Mouse (Mus musculus): ENCODE measurements at regions not wholly inside any gene's neighbourhood (a gene's known extent, or its start where the extent isn't known, plus 50 kb on each side); places are given as distances from the start of the nearest gene placed in this dataset.

DNA sequence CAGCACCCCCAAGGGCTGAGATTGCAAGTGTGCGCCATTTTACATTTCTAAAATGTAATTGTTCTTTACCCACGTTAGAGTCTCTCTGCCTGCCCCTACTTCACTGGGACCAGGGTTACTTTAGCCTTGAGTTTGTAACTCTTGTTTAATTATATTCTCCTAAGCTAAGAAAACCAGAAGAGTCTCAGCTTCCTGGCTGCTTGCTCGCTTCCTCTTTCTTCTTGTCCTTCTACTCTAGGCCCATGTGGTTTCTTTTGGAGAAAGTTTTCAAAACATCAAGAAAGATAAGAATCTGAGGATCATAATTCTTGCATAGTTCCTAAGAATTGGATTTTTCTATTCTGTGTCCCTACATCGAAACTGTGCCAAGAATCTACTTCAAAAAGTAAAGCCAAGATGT, 228.6 kb downstream of the Tmsb4x start:
- Histone ChIP-seq H3K4me3 (replicated peaks; ENCODE audit: low read length) (no peak overlapping the region), H3K27ac (replicated peaks; ENCODE audit: low read depth, low read length) (no peak overlapping the region), H3K27me3 (ENCODE audit: control insufficient read depth, insufficient read depth, low read length) (no peaks in the 10 kb centered on the region), H3K9ac (ENCODE audit: low read depth, low read length, severe bottlenecking) (no peak overlapping the region), H3K4me2 (replicated peaks; ENCODE audit: low read depth, low read length, severe bottlenecking) (no peak overlapping the region), H3K36me3 (ENCODE audit: control insufficient read depth, insufficient read depth, low read length) (no peaks in the 10 kb centered on the region), H3K9me3 (ENCODE audit: control insufficient read depth, low read length) (no peaks in the 10 kb centered on the region), H3K4me1 (ENCODE audit: control insufficient read depth, insufficient read depth, low read length) (no peaks in the 10 kb centered on the region)
- WGBS = 85% methylated on average over 4 of the region's 4 CpGs
- DNase-seq (ENCODE audit: low spot score) (no peak), ATAC-seq (ENCODE audit: low FRiP score, low read depth) (no peak)
- no peak for TF ChIP-seq POLR2A (IDR thresholded peaks at IDR 0.05; ENCODE audit: borderline replicate concordance, extremely low read depth, insufficient read depth, insufficient read length)

DNA sequence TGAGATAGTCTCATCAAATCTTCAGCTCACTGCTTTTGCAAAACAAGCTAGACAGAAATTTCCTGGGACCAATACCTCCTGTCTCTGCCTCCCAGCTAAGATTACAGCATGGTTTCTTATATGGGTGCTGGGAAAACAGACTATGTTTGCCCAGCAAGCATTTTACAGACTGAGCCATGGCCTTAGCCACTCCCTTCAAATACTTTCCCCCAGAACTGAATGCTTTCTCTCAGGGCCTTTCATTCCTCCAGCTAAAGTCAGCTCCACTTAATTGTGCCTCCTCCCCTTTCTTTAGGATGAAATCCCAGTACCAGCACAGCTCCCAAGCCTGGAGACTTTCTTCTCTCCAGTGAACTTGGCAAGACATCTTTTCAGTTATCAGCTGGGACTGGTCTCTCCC, 232.1 kb downstream of the Tmsb4x start:
- Histone ChIP-seq H3K27ac (replicated peaks; ENCODE audit: low read depth, low read length) (no peak overlapping the region), H3K27me3 (ENCODE audit: control insufficient read depth, insufficient read depth, low read length) (no peaks in the 10 kb centered on the region), H3K4me3 (replicated peaks; ENCODE audit: low read length) (no peak overlapping the region), H3K4me2 (replicated peaks; ENCODE audit: low read depth, low read length, severe bottlenecking) (no peak overlapping the region), H3K36me3 (ENCODE audit: control insufficient read depth, insufficient read depth, low read length) (no peaks in the 10 kb centered on the region), H3K9me3 (ENCODE audit: control insufficient read depth, low read length) (no peaks in the 10 kb centered on the region), H3K9ac (ENCODE audit: low read depth, low read length, severe bottlenecking) (no peak overlapping the region), H3K4me1 (ENCODE audit: control insufficient read depth, insufficient read depth, low read length) (no peaks in the 10 kb centered on the region)
- no peak for TF ChIP-seq POLR2A (IDR thresholded peaks at IDR 0.05; ENCODE audit: borderline replicate concordance, extremely low read depth, insufficient read depth, insufficient read length)
- ATAC-seq (ENCODE audit: low FRiP score, low read depth) = no peak
- DNase-seq (ENCODE audit: low spot score) = no peak

DNA sequence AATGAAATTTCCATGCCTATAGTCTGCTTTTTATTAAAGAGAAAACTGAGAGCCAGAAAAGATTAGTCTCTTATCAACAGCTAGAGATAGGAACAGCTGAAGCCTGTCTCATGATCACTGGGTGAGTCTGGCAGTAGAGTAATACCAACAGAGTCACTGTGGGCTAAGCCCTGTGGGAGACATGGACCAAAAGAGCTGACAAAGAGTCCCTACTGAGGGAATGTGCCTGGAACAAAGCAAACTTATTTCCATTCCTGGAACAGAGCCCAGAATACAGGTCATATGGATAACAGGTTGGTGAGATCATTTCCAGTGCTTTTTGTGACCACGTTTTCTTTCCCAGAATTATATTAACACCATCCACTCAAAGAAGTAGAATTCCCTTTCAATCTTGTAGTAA, 237.4 kb downstream of the Tmsb4x start:
- WGBS = 24% methylated on average over 1 of the region's 1 CpGs
- Histone ChIP-seq H3K4me3 (replicated peaks; ENCODE audit: low read length) (no peak overlapping the region), H3K27me3 (ENCODE audit: control insufficient read depth, insufficient read depth, low read length) (no peaks in the 10 kb centered on the region), H3K27ac (replicated peaks; ENCODE audit: low read depth, low read length) (0 out of 2 replicates have a peak overlapping the region, but pooled peaks have one; percentile 26), H3K9me3 (ENCODE audit: control insufficient read depth, low read length) (no peaks in the 10 kb centered on the region), H3K4me2 (replicated peaks; ENCODE audit: low read depth, low read length, severe bottlenecking) (no peak overlapping the region), H3K9ac (ENCODE audit: low read depth, low read length, severe bottlenecking) (no peak overlapping the region), H3K4me1 (ENCODE audit: control insufficient read depth, insufficient read depth, low read length) (no peaks in the 10 kb centered on the region), H3K36me3 (ENCODE audit: control insufficient read depth, insufficient read depth, low read length) (no peaks in the 10 kb centered on the region)
- TF ChIP-seq POLR2A (IDR thresholded peaks at IDR 0.05; ENCODE audit: borderline replicate concordance, extremely low read depth, insufficient read depth, insufficient read length) = no peak
- ATAC-seq (ENCODE audit: low FRiP score, low read depth) (peak; percentile 83), DNase-seq (ENCODE audit: low spot score) (peak; percentile 76)

DNA sequence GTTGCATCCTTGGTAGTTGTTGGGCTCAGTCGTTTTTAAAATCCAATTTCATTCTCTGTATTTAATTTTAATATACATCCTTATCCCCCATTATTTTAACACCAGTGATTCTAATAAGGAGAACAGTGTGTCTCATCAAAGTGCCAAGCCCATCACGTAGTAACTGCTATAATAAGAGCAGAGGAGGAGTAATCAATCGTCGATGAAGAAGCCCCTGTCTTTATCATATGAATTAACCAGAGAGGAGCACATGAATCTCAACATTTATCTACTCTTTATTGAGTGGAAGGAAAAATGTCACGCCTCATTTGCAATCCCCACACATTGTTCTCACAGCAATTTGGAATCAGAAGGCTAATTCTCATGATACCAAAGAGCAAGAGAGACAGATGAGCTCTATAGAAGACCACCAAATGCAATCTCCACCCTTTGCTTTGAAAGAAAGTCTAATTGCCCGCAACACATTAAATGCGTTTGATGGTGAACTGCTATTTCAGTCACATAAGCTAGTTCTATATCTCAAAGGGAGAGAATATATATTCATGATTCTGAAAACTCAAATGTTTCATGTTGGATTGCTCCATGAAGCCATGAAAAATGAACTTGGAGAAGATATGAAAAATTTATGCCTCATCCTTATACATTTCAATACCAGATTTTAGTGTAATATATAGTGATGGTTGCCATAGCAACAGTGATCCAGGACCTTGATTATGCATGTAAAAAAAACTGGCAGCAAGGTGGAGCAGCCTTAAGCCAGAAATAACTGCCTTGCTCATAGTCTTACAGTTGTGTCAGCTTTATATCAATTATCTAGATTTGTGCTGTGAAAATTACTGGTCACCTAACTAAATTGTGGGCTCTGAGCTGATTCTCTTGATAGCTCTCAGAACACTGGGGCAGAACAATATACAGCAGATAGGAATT, 244.2 kb downstream of the Tmsb4x start:
- H3K36me3 ChIP-seq (ENCODE audit: control insufficient read depth, insufficient read depth, low read length) = no peaks in the 10 kb centered on the region
- H3K27me3 ChIP-seq (ENCODE audit: control insufficient read depth, insufficient read depth, low read length) = no peaks in the 10 kb centered on the region
- 78% methylated on average over 7 of the region's 7 CpGs for WGBS
- no peak overlapping the region for H3K4me3 ChIP-seq (replicated peaks; ENCODE audit: low read length)
- no peaks in the 10 kb centered on the region for H3K9me3 ChIP-seq (ENCODE audit: control insufficient read depth, low read length)
- ATAC-seq (ENCODE audit: low FRiP score, low read depth) (no peak), DNase-seq (ENCODE audit: low spot score) (no peak)
- TF ChIP-seq POLR2A (IDR thresholded peaks at IDR 0.05; ENCODE audit: borderline replicate concordance, extremely low read depth, insufficient read depth, insufficient read length) = no peak
- H3K9ac ChIP-seq (ENCODE audit: low read depth, low read length, severe bottlenecking) = no peak overlapping the region
- H3K4me1 ChIP-seq (ENCODE audit: control insufficient read depth, insufficient read depth, low read length) = no peaks in the 10 kb centered on the region
- H3K27ac ChIP-seq (replicated peaks; ENCODE audit: low read depth, low read length) = no peak overlapping the region
- no peak overlapping the region for H3K4me2 ChIP-seq (replicated peaks; ENCODE audit: low read depth, low read length, severe bottlenecking)

DNA sequence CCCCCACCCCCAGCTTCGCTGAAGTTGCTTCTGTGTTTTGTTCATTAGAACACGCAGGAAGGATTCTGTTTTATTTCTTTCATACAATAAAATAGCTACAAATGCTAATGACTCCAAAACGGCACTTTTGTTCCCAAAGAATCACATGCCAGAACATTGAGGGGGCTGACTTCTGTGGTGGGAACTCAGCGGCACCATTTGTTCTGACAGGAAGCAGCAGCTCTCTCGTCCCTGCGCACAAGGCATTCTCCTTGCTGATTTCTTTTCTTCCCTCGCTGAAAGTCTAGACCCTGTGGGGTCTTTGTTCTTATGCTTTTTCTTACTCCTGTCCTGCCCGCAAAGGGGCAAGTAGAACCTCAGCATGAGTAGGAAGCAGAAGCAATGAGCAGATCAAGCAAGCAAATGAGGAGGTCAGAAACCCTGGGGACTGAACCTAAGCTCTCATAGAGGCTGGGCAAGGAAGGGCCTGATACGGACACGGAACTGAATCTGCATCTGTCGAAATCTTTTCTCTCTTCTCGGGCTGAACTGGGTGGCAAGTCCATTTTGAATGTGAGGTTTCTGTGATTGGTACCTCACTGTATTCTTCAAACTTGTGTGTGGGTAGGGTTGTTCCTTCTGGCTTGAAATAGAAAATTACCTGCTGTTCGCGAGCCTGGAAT, 256.5 kb downstream of the Tmsb4x start:
- no peak for TF ChIP-seq POLR2A (IDR thresholded peaks at IDR 0.05; ENCODE audit: borderline replicate concordance, extremely low read depth, insufficient read depth, insufficient read length)
- Histone ChIP-seq H3K4me3 (replicated peaks; ENCODE audit: low read length) (no peak overlapping the region), H3K27me3 (ENCODE audit: control insufficient read depth, insufficient read depth, low read length) (no peaks in the 10 kb centered on the region), H3K36me3 (ENCODE audit: control insufficient read depth, insufficient read depth, low read length) (no peaks in the 10 kb centered on the region), H3K9ac (ENCODE audit: low read depth, low read length, severe bottlenecking) (no peak overlapping the region), H3K4me1 (ENCODE audit: control insufficient read depth, insufficient read depth, low read length) (no peaks in the 10 kb centered on the region), H3K4me2 (replicated peaks; ENCODE audit: low read depth, low read length, severe bottlenecking) (no peak overlapping the region), H3K27ac (replicated peaks; ENCODE audit: low read depth, low read length) (no peak overlapping the region), H3K9me3 (ENCODE audit: control insufficient read depth, low read length) (no peaks in the 10 kb centered on the region)
- WGBS = 64% methylated on average over 14 of the region's 14 CpGs
- DNase-seq (ENCODE audit: low spot score) (no peak), ATAC-seq (ENCODE audit: low FRiP score, low read depth) (no peak)

Data from limb, embryonic 14.5 days (tissue).